Mouse (Mus musculus): ENCODE data around the gene Hist2h2bb. TPM values are rescaled to one million over a fixed set of nuclear protein-coding genes. Genes with fewer than 3 reads are reported as not detected.

The Hist2h2bb gene
- polyA plus RNA-seq, 1 experiment from 2014 or later, result 34.9 TPM

DNA sequence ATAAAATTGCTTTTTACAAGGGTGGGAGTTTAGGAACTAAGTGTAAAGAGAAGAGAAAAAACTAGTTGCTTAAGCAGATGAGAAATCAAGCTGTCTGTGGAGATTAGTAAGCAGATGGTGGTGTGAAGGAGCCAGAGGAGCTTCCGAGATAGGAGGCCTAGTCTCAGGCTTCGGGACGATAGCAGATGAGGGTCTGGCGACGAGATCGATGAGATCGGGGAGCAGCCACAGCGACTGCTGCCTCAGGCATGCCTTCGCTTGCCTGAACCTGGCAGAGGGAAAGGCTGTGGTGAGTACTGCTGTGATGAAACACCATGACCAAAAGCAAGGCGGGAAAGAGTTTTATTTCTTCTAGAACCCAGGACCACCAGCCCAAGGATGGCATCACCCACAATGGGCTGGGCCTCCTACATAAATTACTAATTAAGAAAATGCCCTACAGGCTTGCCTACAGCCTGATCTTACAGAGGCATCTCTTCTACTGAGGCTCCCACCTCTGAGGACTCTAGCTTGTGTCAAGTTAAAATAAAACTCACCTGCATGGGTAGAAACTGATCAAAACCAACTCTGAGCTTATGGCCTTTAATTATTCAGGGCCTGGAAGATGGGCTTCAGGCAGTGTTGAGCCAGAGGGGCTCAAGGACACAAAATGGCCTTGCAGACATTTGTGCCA is 14.7 kb upstream of the Hist2h2bb start:
- no peak overlapping the region for H3K27ac ChIP-seq
- no peaks in the 10 kb centered on the region for H3K36me3 ChIP-seq
- H3K9ac ChIP-seq (replicated peaks), result no peak overlapping the region
- H3K4me1 ChIP-seq (replicated peaks), result peaks cover 16% of the 10 kb centered on the region
- 40% methylated on average over 10 of the region's 10 CpGs for WGBS
- H3K4me2 ChIP-seq, result no peak overlapping the region
- H3K27me3 ChIP-seq, result peaks cover 12% of the 10 kb centered on the region; the same call in 1 of the 2 replicates
- no peak overlapping the region for H3K4me3 ChIP-seq (replicated peaks)
- no peaks in the 10 kb centered on the region for H3K9me3 ChIP-seq
- no peak for ATAC-seq (ENCODE audit: insufficient number of reproducible peaks, insufficient read depth, low FRiP score, low TSS enrichment, low read depth)

- H3K27me3 ChIP-seq, result peaks cover 12% of the 10 kb centered on the region; the same call in 1 of the 2 replicates
- no peak overlapping the region for H3K4me3 ChIP-seq (replicated peaks)
- H3K9me3 ChIP-seq, result no peaks in the 10 kb centered on the region
- WGBS, result 72% methylated on average over 5 of the region's 5 CpGs
- H3K9ac ChIP-seq (replicated peaks), result no peak overlapping the region
- no peak for ATAC-seq (ENCODE audit: insufficient number of reproducible peaks, insufficient read depth, low FRiP score, low TSS enrichment, low read depth)
- no peak overlapping the region for H3K27ac ChIP-seq
- H3K4me2 ChIP-seq, result no peak overlapping the region
- peaks cover 4% of the 10 kb centered on the region for H3K4me1 ChIP-seq (replicated peaks)
- no peaks in the 10 kb centered on the region for H3K36me3 ChIP-seq
Measured at GRCm38 (mm10) chr3:96255926-96256593, 13.5 kb upstream of the Hist2h2bb start.

- Histone ChIP-seq H3K4me2 (no peak overlapping the region), H3K4me3 (replicated peaks) (no peak overlapping the region), H3K27ac (no peak overlapping the region), H3K4me1 (replicated peaks) (peaks cover 9% of the 10 kb centered on the region), H3K27me3 (peaks cover 12% of the 10 kb centered on the region; the same call in 1 of the 2 replicates), H3K36me3 (no peaks in the 10 kb centered on the region), H3K9ac (replicated peaks) (no peak overlapping the region), H3K9me3 (no peaks in the 10 kb centered on the region)
- ATAC-seq (ENCODE audit: insufficient number of reproducible peaks, insufficient read depth, low FRiP score, low TSS enrichment, low read depth), result no peak
- WGBS, result 59% methylated on average over 3 of the region's 3 CpGs
Measured at GRCm38 (mm10) chr3:96257190-96257589, 12.4 kb upstream of the Hist2h2bb start.

DNA sequence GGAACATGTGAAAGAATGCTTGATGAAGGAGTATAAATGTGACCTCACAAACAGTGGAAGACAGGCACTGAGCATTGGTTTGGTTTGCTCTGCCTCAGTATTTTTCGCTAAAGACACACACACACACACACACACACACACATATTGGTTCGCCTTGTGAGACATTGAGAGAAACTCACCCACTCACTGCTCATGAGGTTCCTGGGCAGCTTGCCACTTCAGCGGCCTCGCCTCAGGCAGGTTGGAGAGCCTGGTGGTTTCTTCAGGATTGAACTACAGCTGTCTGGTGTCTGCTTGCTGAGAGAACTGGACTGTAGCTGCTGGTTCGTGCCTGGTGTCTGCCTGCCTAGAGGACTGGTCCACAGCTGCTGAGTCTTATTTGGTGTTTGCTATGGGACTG is 9.3 kb upstream of the Hist2h2bb start:
- H3K9me3 ChIP-seq, result no peaks in the 10 kb centered on the region
- H3K4me3 ChIP-seq (replicated peaks), result no peak overlapping the region
- H3K27me3 ChIP-seq, result no peaks in the 10 kb centered on the region
- H3K9ac ChIP-seq (replicated peaks), result no peak overlapping the region
- no peak for ATAC-seq (ENCODE audit: insufficient number of reproducible peaks, insufficient read depth, low FRiP score, low TSS enrichment, low read depth)
- no peaks in the 10 kb centered on the region for H3K36me3 ChIP-seq
- no peak overlapping the region for H3K4me2 ChIP-seq
- no peak overlapping the region for H3K27ac ChIP-seq
- 88% methylated on average over 5 of the region's 5 CpGs for WGBS
- H3K4me1 ChIP-seq (replicated peaks), result peaks cover 24% of the 10 kb centered on the region

- Histone ChIP-seq H3K27ac (peak overlapping the region; percentile 98), H3K9me3 (no peaks in the 10 kb centered on the region), H3K4me1 (replicated peaks) (peaks cover 25% of the 10 kb centered on the region), H3K4me3 (replicated peaks) (peak overlapping the region; percentile 61; the same call in 1 of the 2 replicates), H3K9ac (replicated peaks) (peak overlapping the region; percentile 80), H3K36me3 (no peaks in the 10 kb centered on the region), H3K27me3 (no peaks in the 10 kb centered on the region), H3K4me2 (peak overlapping the region; percentile 76)
- 69% methylated on average over 3 of the region's 3 CpGs for WGBS
- no peak for ATAC-seq (ENCODE audit: insufficient number of reproducible peaks, insufficient read depth, low FRiP score, low TSS enrichment, low read depth)
Measured at GRCm38 (mm10) chr3:96261623-96262022, 7.9 kb upstream of the Hist2h2bb start.

GRCm38 (mm10) chr3:96262216-96262875 is 7.2 kb upstream of the Hist2h2bb start:
- peak; percentile 60 for ATAC-seq (ENCODE audit: insufficient number of reproducible peaks, insufficient read depth, low FRiP score, low TSS enrichment, low read depth)
- peak overlapping the region; percentile 80 for H3K9ac ChIP-seq (replicated peaks)
- H3K4me1 ChIP-seq (replicated peaks), result peaks cover 25% of the 10 kb centered on the region
- no peaks in the 10 kb centered on the region for H3K27me3 ChIP-seq
- 2% methylated on average over 19 of the region's 19 CpGs for WGBS
- peak overlapping the region; percentile 98 for H3K27ac ChIP-seq
- H3K36me3 ChIP-seq, result no peaks in the 10 kb centered on the region
- no peaks in the 10 kb centered on the region for H3K9me3 ChIP-seq
- peak overlapping the region; percentile 76 for H3K4me2 ChIP-seq
- peak overlapping the region; percentile 61 for H3K4me3 ChIP-seq (replicated peaks)

GRCm38 (mm10) chr3:96262979-96263550 is 6.5 kb upstream of the Hist2h2bb start, which contains the start of gene Hist2h4:
Hist2h4 (minus strand) TSS chr3:96263311.
- Histone ChIP-seq H3K27ac (peak within 1 kb of the TSS; percentile 98), H3K36me3 (no peaks in the 10 kb centered on the region), H3K4me1 (replicated peaks) (peaks cover 31% of the 10 kb centered on the region), H3K9ac (replicated peaks) (peak within 1 kb of the TSS; percentile 80), H3K4me2 (peak within 1 kb of the TSS; percentile 76), H3K27me3 (no peaks in the 10 kb centered on the region), H3K9me3 (no peaks in the 10 kb centered on the region), H3K4me3 (replicated peaks) (peak within 1 kb of the TSS; percentile 61)
- under 1% methylated on average over 40 of the region's 40 CpGs for WGBS
- peak; percentile 90 for ATAC-seq (ENCODE audit: insufficient number of reproducible peaks, insufficient read depth, low FRiP score, low TSS enrichment, low read depth)

- ATAC-seq (ENCODE audit: insufficient number of reproducible peaks, insufficient read depth, low FRiP score, low TSS enrichment, low read depth), result no peak
- Histone ChIP-seq H3K27ac (peak overlapping the region; percentile 98), H3K36me3 (no peaks in the 10 kb centered on the region), H3K4me2 (peak overlapping the region; percentile 76), H3K9ac (replicated peaks) (peak overlapping the region; percentile 66), H3K4me3 (replicated peaks) (peak overlapping the region; percentile 61), H3K27me3 (no peaks in the 10 kb centered on the region), H3K9me3 (no peaks in the 10 kb centered on the region), H3K4me1 (replicated peaks) (peaks cover 33% of the 10 kb centered on the region)
- WGBS, result 11% methylated on average over 27 of the region's 27 CpGs
Measured at GRCm38 (mm10) chr3:96263558-96264403, 5.8 kb upstream of the Hist2h2bb start.

DNA sequence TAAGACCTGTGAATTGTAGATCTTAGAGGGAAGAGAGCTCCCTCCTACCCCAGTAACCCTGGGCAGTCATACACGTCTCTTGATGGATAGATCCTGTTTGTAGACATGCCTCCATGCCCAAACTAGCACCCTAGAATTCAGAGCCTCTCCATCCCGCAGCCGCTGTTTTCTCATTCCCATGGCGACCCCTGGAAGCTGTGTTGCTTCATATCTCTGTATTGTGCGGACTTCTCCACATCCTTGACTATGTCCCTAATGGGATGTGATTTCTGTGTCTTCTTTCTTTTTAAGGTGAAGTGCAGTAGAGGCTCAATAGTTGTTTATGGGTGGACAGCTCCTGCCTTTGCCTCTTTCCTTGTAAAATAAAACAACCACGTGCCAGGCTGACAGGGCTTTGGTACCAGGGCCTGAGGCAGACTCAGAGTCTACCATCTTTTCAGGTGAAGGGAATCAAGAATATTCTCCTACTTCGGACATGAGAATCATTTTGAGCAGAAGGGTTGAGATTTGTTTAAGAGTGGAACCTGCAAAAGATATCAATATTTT is 5.1 kb upstream of the Hist2h2bb start:
- Histone ChIP-seq H3K36me3 (no peaks in the 10 kb centered on the region), H3K27me3 (no peaks in the 10 kb centered on the region), H3K4me3 (replicated peaks) (peak overlapping the region; percentile 61), H3K4me2 (peak overlapping the region; percentile 76), H3K9ac (replicated peaks) (peak overlapping the region; percentile 66), H3K27ac (peak overlapping the region; percentile 98), H3K4me1 (replicated peaks) (peaks cover 33% of the 10 kb centered on the region), H3K9me3 (no peaks in the 10 kb centered on the region)
- no peak for ATAC-seq (ENCODE audit: insufficient number of reproducible peaks, insufficient read depth, low FRiP score, low TSS enrichment, low read depth)
- 77% methylated on average over 7 of the region's 7 CpGs for WGBS

DNA sequence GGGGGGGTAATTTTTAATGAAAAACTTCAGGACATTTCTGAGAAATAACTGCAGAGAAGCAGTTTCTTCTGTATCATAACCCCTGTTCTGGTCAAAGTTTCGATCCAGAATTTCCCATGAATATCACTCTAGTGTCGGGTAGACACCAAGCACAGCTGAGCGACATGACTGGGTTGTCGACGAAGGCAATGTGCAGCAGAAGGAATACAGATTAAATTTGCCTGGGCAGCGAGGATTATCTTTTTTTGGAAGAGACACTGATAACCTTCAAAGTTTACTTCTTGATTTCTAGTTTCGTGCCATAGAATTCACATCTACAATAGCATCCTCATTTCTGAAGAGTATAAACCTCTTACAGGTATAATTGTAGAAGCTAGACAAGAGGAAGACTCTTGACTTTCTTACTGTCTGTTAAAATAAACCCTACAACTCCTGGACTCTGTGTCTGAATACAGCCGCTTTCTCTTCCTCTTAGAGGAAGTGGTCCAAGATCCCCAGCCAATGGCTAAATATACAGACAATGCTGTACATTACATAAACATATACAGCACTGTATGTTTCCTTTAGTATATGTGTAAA is 3.3 kb upstream of the Hist2h2bb start:
- H3K9me3 ChIP-seq, result no peaks in the 10 kb centered on the region
- 88% methylated on average over 8 of the region's 8 CpGs for WGBS
- H3K4me1 ChIP-seq (replicated peaks), result peaks cover 33% of the 10 kb centered on the region
- no peak overlapping the region for H3K4me3 ChIP-seq (replicated peaks)
- H3K36me3 ChIP-seq, result no peaks in the 10 kb centered on the region
- 0 out of 2 replicates have a peak overlapping the region, but pooled peaks have one; percentile 41 for H3K27ac ChIP-seq
- no peak for ATAC-seq (ENCODE audit: insufficient number of reproducible peaks, insufficient read depth, low FRiP score, low TSS enrichment, low read depth)
- H3K4me2 ChIP-seq, result no peak overlapping the region
- no peaks in the 10 kb centered on the region for H3K27me3 ChIP-seq
- no peak overlapping the region for H3K9ac ChIP-seq (replicated peaks)
